Mouse (Mus musculus) embryonic facial prominence, embryonic 13.5 days (tissue): ENCODE results near the gene Phactr4. TPM values are rescaled to one million over a fixed set of nuclear protein-coding genes. Genes with fewer than 3 reads are reported as not detected.
A peak's percentile ranks its signal among the peaks of the same experiment; 100 is the strongest.

ENCODE experiments used
- ATAC-seq: fragments of 200-750 bp; cut with Nextera tagmentation; 2 replicates; pipeline ENCODE4 v1.8.0; 2017; ENCODE audit warnings: low read depth; ENCODE audit not compliant: insufficient number of reproducible peaks, insufficient read depth, low FRiP score, low TSS enrichment
- H3K27ac ChIP-seq: fragments of 300-500 bp; sonication (generic); 2 replicates; pipeline ENCODE4 v1.5.1; 2015; ENCODE audit warnings: moderate library complexity, mild to moderate bottlenecking, inconsistent platforms
- H3K27me3 ChIP-seq: fragments of 300-500 bp; sonication (generic); 2 replicates; pipeline ENCODE4 v1.6.1; 2015; ENCODE audit warnings: mild to moderate bottlenecking, inconsistent platforms
- H3K36me3 ChIP-seq: fragments of 300-500 bp; sonication (generic); 2 replicates; pipeline ENCODE4 v1.6.1; 2015; ENCODE audit warnings: mild to moderate bottlenecking, inconsistent platforms
- H3K4me1 ChIP-seq: fragments of 300-500 bp; sonication (generic); 2 replicates; pipeline ENCODE4 v1.6.1; 2015; ENCODE audit warnings: inconsistent platforms
- H3K4me2 ChIP-seq: fragments of 300-500 bp; sonication (generic); 2 replicates; pipeline ENCODE4 v1.6.1; 2015; ENCODE audit warnings: moderate library complexity, mild to moderate bottlenecking, inconsistent platforms
- H3K4me3 ChIP-seq: fragments of 300-500 bp; sonication (generic); 2 replicates; pipeline ENCODE4 v1.5.1; 2015; ENCODE audit warnings: mild to moderate bottlenecking, inconsistent platforms
- H3K9ac ChIP-seq: fragments of 300-500 bp; sonication (generic); 2 replicates; pipeline ENCODE4 v1.6.1; 2015; ENCODE audit warnings: mild to moderate bottlenecking, inconsistent platforms
- H3K9me3 ChIP-seq: fragments of 300-500 bp; sonication (generic); 2 replicates; pipeline ENCODE4 v1.6.1; 2016; ENCODE audit warnings: inconsistent platforms
- WGBS: fragments of 180-500 bp; shearing (Covaris S2); methylation state at CpG from one replicate; pipeline ENCODE4 v1.1.7; 2015; ENCODE audit warnings: mixed read lengths; 5-methylcytosine and 5-hydroxymethylcytosine counted together
- polyA plus RNA-seq: library from polyadenylated mRNA; unstranded; fragments of >200 nt; fragmentation: Nextera tagmentation; extraction: Ambion mirVana; gene quantifications from 2 replicates; pipeline ENCODE4 v1.2.1, GENCODE M21; 2015

The Phactr4 gene
- polyA plus RNA-seq, 1 experiment from 2014 or later, result 22.7 TPM

DNA sequence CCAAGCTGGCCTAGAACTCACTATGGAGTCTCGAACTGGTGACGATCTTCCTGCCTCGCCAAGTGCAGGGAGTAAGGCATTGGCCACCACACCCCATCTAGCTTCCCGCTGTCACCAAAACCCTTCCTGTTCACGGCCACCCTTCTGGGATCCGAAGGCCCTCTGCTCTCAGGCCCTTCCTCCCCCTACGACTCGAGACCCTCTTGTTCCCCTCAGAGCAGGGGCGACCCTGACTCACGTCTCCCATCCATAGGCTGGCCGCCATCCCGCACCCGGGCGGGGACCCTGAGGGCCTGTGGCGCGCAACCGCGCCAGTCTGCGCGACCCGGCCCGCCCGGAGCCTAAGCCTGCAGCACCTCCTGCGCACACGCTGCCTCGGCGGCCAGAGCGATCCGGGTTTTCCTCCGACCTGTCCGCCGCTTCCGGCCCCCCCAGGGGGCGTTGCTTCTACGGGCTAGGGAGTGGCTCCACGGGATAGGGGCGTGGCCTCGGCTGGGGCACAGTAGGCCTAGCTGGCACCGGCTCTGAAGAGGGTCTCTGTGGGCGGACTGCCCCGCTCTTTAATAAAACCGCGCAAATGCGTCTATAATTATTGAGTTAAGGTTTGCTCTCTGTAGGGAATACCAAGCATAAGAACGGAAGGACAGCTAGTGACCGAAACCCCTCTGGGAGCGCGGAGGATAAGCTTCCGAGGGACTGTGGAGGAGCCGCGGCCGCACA lies 93.0 kb downstream of the Phactr4 start, which contains the start of gene Trnau1ap:
Gene Trnau1ap (minus strand): TSS at position 424 of the 720 bp plus-strand sequence.
- Histone ChIP-seq H3K4me1 (peaks cover 10% of the 10 kb centered on the region), H3K27ac (peak within 1 kb of the TSS; percentile 84), H3K9ac (peak within 1 kb of the TSS; percentile 94), H3K4me2 (peak within 1 kb of the TSS; percentile 68), H3K36me3 (peaks cover 43% of the 10 kb centered on the region), H3K27me3 (no peaks in the 10 kb centered on the region), H3K4me3 (peak within 1 kb of the TSS; percentile 89), H3K9me3 (no peaks in the 10 kb centered on the region)
- under 1% methylated on average over 52 of the region's 52 CpGs for WGBS
- peak; percentile 92 for ATAC-seq

DNA sequence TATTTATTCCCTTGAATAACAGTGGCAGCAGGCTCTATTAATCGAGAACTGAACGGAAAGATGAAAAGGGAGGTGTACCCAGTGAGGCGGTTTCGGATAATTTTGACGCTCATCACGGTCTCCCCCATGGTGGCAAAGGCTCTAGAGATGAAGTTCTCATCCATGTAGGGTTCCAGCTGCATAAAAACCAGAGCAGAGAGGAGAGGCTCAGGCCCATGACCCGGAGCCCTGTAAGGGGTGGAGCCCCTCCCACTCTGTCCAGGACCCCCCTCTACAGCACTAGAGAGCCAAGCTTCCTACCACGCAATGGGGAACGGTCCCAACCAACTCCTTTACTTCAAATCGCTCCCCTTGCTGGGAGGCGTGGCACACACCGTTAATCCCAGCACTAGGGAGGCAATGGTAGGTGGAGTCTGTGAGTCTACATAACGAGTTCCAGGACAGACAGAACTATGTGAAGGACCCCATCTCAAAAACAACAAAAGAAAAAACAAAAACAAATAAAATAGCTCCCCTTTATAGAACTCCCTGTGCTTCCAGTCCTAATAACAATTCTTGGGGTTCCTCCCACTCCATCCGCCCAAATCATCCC lies 93.8 kb downstream of the Phactr4 start:
- peak overlapping the region; percentile 84 for H3K27ac ChIP-seq
- no peaks in the 10 kb centered on the region for H3K9me3 ChIP-seq
- peaks cover 10% of the 10 kb centered on the region for H3K4me1 ChIP-seq
- no peak for ATAC-seq
- H3K27me3 ChIP-seq, result no peaks in the 10 kb centered on the region
- peak overlapping the region; percentile 68 for H3K4me2 ChIP-seq
- peaks cover 43% of the 10 kb centered on the region for H3K36me3 ChIP-seq
- 45% methylated on average over 14 of the region's 14 CpGs for WGBS
- peak overlapping the region; percentile 89 for H3K4me3 ChIP-seq
- H3K9ac ChIP-seq, result peak overlapping the region; percentile 94

DNA sequence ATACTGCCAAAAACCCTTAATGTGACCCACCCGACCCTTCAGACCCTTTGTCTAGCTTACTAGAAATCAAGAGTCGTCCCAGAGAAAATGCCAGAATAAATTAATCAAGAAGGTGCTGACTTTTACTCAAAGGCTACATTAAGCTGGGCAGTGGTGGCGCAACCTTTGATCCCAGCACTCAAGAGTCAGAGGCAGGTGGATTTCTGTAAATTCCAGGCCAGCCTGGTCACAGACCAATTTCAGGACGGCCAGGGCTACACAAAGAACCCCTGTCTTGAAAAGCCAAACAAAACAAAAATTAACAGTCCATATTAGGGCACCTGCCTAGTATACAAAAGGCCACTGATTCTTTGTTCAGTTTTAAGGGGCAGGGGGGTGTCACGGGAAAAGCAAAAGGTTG lies 95.8 kb downstream of the Phactr4 start:
- peaks cover 41% of the 10 kb centered on the region for H3K36me3 ChIP-seq
- peaks cover 10% of the 10 kb centered on the region for H3K4me1 ChIP-seq
- H3K9me3 ChIP-seq, result no peaks in the 10 kb centered on the region
- no peak for ATAC-seq
- no peak overlapping the region for H3K27ac ChIP-seq
- WGBS, result 74% methylated on average over 5 of the region's 5 CpGs
- no peak overlapping the region for H3K9ac ChIP-seq
- no peak overlapping the region for H3K4me3 ChIP-seq
- H3K4me2 ChIP-seq, result no peak overlapping the region
- no peaks in the 10 kb centered on the region for H3K27me3 ChIP-seq

DNA sequence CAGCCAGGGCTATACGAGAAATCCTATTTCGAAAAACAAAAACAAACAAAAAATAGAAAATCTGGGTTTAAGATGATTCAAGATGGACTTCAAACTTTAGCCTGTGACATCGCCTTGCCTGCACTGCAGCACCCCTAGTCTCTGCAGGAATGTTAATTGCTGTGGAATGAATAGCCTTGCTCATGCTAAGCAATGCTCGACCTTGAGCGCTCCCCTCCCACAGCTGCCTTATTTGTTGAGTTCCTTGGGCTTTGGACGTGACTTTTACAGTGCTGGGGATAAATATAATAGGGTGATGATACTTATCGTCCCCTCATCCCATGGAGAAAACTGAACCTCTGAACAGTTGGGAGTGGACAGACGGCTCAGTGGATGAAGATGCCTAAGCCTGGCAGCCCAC lies 106.6 kb downstream of the Phactr4 start:
- H3K4me1 ChIP-seq, result no peaks in the 10 kb centered on the region

DNA sequence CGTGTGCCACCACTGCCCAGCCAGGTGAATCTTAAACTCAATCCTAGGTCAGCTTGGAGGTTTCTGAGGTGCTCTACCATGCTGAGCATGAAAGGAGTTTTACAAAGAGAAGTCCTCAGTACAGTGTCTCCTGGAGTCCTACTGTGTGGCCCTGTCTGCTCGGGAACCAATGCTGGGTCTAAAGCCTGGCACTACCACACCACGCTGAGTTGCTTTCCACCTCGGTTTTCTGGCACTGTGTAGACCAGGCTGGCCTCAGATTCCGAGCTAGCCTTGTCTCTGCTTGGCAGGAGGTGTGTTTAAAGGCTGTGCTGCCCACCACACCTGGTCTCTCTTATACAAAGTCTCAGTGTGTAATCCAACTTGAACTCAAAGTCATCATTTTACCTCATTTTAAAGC lies 109.7 kb downstream of the Phactr4 start:
- H3K4me3 ChIP-seq, result no peak overlapping the region
- no peak overlapping the region for H3K4me2 ChIP-seq
- H3K27ac ChIP-seq, result no peak overlapping the region
- no peak overlapping the region for H3K9ac ChIP-seq
- 81% methylated on average over 5 of the region's 5 CpGs for WGBS
- no peaks in the 10 kb centered on the region for H3K27me3 ChIP-seq
- no peaks in the 10 kb centered on the region for H3K9me3 ChIP-seq
- H3K4me1 ChIP-seq, result peaks cover 8% of the 10 kb centered on the region
- no peak for ATAC-seq
- peaks cover 75% of the 10 kb centered on the region for H3K36me3 ChIP-seq

More for the DNA sequence above, 106.6 kb downstream of the Phactr4 start:
- Histone ChIP-seq H3K36me3 (peaks cover 92% of the 10 kb centered on the region), H3K4me2 (no peak overlapping the region), H3K27me3 (no peaks in the 10 kb centered on the region), H3K9me3 (no peaks in the 10 kb centered on the region), H3K4me3 (no peak overlapping the region), H3K27ac (no peak overlapping the region), H3K9ac (no peak overlapping the region)
- ATAC-seq, result no peak
- WGBS, result 81% methylated on average over 8 of the region's 8 CpGs

DNA sequence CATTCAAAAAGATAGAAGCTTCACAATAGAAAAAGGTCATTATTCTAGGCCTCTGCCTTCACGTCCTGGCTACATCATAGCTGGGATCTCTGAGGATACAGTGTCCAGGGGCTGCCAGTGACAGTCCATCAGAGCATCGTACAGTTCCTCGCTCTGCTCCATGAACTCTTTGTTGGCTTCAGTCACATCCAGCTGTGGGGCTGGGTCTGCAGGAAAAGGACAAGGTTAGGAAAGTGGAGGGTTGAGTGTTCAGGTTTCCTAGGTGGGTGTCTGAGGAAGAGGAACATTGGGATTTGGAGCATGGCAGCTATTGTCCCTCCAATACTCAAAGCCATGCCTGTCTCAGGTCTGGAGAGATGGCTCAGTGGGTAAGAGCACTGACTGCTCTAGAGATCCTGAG lies 110.5 kb downstream of the Phactr4 start:
- no peak overlapping the region for H3K27ac ChIP-seq
- H3K4me3 ChIP-seq, result no peak overlapping the region
- ATAC-seq, result no peak
- H3K36me3 ChIP-seq, result peaks cover 67% of the 10 kb centered on the region
- H3K4me2 ChIP-seq, result no peak overlapping the region
- no peaks in the 10 kb centered on the region for H3K27me3 ChIP-seq
- WGBS, result 43% methylated on average over 3 of the region's 3 CpGs
- no peak overlapping the region for H3K9ac ChIP-seq
- H3K9me3 ChIP-seq, result no peaks in the 10 kb centered on the region
- peaks cover 8% of the 10 kb centered on the region for H3K4me1 ChIP-seq

DNA sequence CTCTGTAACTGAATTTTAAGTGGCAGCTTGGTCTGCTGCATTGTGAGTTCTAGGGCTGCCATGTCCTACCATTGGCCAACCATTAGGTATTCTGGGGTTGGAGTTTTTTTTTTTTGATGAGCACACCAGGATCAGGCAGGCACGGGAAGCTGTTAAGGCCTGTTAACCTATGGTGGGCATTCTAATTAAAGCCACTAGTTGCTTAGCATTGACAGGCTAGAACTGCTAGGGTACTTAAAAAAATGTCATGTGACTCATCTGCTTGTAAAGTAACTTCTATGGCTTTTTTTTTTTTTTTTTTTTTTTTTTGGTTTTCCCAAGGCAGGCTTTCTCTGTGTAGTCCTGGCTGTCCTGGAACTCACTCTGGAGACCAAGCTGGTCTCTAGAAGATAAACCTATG lies 111.1 kb downstream of the Phactr4 start:
- WGBS, result 23% methylated on average over 1 of the region's 1 CpGs
- no peak overlapping the region for H3K27ac ChIP-seq

DNA sequence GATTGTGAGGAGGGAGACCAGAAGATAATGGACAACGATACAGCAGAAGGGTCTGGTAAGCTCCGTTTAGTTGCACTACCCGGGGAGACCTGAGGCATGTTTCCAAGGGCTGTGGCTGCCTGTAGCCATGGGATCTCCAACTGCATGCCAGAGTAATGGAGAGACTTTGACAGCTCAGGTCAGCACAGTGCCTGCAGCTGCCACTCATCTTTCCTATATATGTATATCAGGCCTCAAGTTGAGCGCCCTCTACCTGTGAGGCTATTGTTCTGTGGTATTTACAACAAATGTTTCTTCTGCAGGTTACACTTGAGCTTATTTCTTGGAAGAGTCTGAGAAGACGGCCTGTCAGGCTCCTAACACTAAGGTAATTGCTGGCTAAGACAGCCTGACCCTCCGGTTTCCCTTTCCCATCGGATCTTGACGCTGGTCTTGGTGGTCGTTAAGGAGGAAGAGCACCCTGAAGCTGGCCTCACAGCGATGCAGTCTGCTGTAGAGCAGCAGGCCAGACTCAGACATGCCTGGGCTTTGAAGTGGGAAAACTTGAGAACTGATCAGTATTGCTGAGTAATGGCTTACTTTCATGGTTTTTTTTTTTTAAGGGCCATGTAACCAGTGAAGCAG lies 112.3 kb downstream of the Phactr4 start:
- Histone ChIP-seq H3K9me3 (no peaks in the 10 kb centered on the region), H3K4me1 (peaks cover 8% of the 10 kb centered on the region), H3K27me3 (no peaks in the 10 kb centered on the region), H3K4me3 (peak overlapping the region; percentile 79), H3K9ac (peak overlapping the region; percentile 97), H3K27ac (peak overlapping the region; percentile 90), H3K36me3 (peaks cover 53% of the 10 kb centered on the region), H3K4me2 (peak overlapping the region; percentile 75)
- no peak for ATAC-seq
- 24% methylated on average over 10 of the region's 10 CpGs for WGBS

More for the DNA sequence above, 111.1 kb downstream of the Phactr4 start:
- Histone ChIP-seq H3K4me2 (no peak overlapping the region), H3K9me3 (no peaks in the 10 kb centered on the region), H3K27me3 (no peaks in the 10 kb centered on the region), H3K9ac (no peak overlapping the region), H3K4me3 (no peak overlapping the region; the same call in 1 of the 2 replicates), H3K4me1 (peaks cover 8% of the 10 kb centered on the region), H3K36me3 (peaks cover 61% of the 10 kb centered on the region)
- no peak for ATAC-seq

DNA sequence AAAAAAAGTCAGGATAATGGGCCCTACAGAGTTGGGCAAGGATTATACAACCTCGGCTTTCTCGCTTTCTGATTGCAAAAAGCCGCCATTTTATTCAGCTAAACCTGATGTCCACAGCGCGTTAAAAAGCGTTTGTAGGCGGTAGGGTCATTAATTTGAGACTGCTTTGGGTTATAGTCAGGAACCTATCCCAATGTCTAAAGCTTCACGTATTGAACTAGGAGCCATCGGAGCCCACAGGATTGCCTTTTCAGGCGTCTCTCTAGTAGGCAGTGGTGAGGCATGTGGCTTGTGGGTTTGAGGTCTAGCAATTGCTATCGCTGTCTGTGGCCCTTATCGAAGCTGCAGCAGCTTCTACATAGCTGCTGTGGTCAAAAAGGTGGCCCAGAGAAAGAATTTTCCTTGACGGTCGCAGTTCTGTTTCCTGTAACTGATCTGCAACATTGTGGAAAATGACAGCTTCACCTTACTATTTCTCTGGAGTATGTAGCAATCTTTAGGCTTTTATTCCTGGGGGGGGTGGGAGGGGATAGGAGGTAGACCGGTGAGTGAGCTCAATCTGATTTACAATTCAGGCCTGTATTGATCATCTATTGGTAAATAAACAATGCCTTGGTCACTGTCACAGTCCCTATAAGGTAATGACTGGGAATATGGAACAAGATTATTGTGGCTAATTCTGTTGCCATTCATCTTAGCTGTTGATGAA lies 113.0 kb downstream of the Phactr4 start:
- under 1% methylated on average over 15 of the region's 15 CpGs for WGBS
- Histone ChIP-seq H3K9me3 (no peaks in the 10 kb centered on the region), H3K36me3 (peaks cover 47% of the 10 kb centered on the region), H3K9ac (peak overlapping the region; percentile 97), H3K4me3 (peak overlapping the region; percentile 79), H3K4me2 (peak overlapping the region; percentile 75), H3K27me3 (no peaks in the 10 kb centered on the region), H3K27ac (peak overlapping the region; percentile 90), H3K4me1 (peaks cover 8% of the 10 kb centered on the region)
- no peak for ATAC-seq

DNA sequence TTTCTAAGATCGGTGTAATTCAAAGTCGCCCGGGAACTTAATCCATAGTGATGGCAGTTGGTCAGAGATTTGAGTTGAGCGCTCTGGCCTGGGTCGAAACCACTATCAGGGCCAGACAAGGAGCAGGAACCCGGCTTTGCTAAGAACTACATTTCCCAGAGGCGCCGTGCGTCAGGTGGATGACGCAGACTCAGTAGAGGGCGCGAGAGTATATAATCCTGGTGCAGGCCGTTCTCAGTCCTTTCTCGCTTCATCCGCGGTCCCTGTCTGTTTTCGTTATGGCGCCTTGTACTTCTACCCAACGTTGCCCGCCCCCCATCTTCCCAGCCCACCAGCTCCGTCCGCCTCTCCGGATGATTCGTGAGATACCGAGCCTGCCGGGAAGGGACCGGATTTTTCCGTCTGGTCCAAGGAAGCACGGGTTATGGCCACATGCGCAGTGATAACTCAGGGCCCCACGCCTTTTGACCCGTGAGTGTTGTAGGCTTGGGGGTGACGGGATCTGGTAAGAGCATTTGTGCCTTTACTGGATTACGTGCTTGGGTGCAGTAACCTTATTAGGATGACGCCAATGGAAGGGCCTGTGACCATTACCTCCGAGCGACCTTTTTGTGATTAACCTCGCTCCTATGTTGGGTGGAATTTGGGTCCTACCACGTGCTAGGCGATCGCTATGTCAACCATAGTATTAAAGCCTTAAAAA lies 113.7 kb downstream of the Phactr4 start:
- peak overlapping the region; percentile 75 for H3K4me2 ChIP-seq
- under 1% methylated on average over 41 of the region's 41 CpGs for WGBS
- no peaks in the 10 kb centered on the region for H3K27me3 ChIP-seq
- peak overlapping the region; percentile 97 for H3K9ac ChIP-seq
- peak overlapping the region; percentile 79 for H3K4me3 ChIP-seq
- ATAC-seq, result peak; percentile 84
- peaks cover 40% of the 10 kb centered on the region for H3K36me3 ChIP-seq
- H3K4me1 ChIP-seq, result peaks cover 8% of the 10 kb centered on the region
- no peaks in the 10 kb centered on the region for H3K9me3 ChIP-seq
- H3K27ac ChIP-seq, result peak overlapping the region; percentile 90

DNA sequence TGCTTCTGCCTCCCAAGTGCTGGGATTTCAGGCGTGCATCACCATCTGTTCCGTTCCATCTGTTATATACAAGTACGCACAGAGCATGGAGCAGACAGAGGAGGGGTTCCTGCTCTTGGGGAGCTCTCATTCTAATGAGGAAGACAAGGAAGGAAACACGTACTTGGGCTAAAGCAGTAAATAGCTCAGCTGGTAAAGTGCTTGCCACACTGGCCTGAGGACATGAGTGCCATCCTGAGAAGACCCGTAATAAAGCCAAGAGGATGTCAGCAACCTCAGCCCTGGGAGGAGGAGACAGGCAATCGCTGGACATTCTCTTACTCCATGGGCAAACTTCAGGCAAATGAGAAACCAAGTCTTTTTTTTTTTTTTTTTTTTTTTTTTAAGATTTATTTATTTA lies 116.3 kb downstream of the Phactr4 start:
- H3K9me3 ChIP-seq, result no peaks in the 10 kb centered on the region
- peaks cover 15% of the 10 kb centered on the region for H3K36me3 ChIP-seq
- H3K27ac ChIP-seq, result no peak overlapping the region
- WGBS, result 72% methylated on average over 6 of the region's 6 CpGs
- H3K4me1 ChIP-seq, result peaks cover 19% of the 10 kb centered on the region
- no peak overlapping the region for H3K4me2 ChIP-seq
- H3K9ac ChIP-seq, result no peak overlapping the region
- ATAC-seq, result no peak
- no peak overlapping the region for H3K4me3 ChIP-seq
- no peaks in the 10 kb centered on the region for H3K27me3 ChIP-seq
